Mouse (Mus musculus) liver, adult 2 months (tissue): ENCODE measurements around the gene Wrnip1.

Experiments
- CTCF ChIP-seq: fragments of 200-500 bp; IDR thresholded peaks from 2 replicates; pipeline ENCODE4 v1.5.1; 2011; ENCODE audit warnings: low read depth, low read length, control low read depth
- POLR2A ChIP-seq: fragments of 200-500 bp; IDR thresholded peaks from 2 replicates; pipeline ENCODE4 v1.6.1; 2011; ENCODE audit warnings: low read length, control low read depth; ENCODE audit not compliant: insufficient read depth; ENCODE audit errors: extremely low read depth

- no peak for TF ChIP-seq CTCF
- no peak for TF ChIP-seq POLR2A
Measured at GRCm38 (mm10) chr13:32841349-32841748, 39.5 kb downstream of the Wrnip1 start.
